Mouse (Mus musculus): ENCODE results near the gene Fcgr1. TPM values are rescaled to one million over a fixed set of nuclear protein-coding genes. Genes with fewer than 3 reads are reported as not detected.
"Not testable (repeated sequence)": the region's sequence is repeated elsewhere in the genome, so short reads cannot be mapped to it uniquely, and the experiment has no call there.

The Fcgr1 gene
- polyA plus RNA-seq (2016; fragmentation: Nextera tagmentation; extraction: Ambion mirVana): 1.7 and 1.9 TPM in 2 replicates

DNA sequence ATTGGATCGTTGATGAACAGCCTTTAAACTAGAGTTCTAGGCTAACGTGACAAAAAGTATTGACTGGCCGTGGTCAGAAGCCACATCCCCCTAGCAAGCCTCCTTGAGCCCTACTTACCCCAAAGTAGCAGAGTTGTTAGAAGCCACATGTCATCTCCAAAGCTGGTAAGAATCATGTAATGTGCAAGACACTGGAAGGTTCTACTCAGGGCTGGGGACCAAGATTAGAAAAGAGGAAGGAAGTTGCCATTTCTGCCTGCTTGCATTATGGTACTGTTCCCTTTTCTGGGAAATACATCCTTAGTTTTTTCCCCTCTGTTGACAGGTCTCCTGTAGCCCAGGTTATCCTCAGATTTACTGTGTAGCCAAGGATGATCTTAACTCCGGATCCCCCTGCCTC lies at the start of gene Fcgr1:
Gene Fcgr1, minus strand, starts transcription at position 183 of the 400 bp plus-strand sequence.
- no peak for DNase-seq (ENCODE audit: low spot score)
- H3K27ac ChIP-seq: no peak within 1 kb of the TSS
- no peaks in the 10 kb centered on the region for H3K9me3 ChIP-seq
- no peaks in the 10 kb centered on the region for H3K4me1 ChIP-seq (replicated peaks)
- WGBS: 88% methylated on average over 4 of the region's 4 CpGs
- H3K36me3 ChIP-seq: no peaks in the 10 kb centered on the region
- no peaks in the 10 kb centered on the region for H3K27me3 ChIP-seq (ENCODE audit: insufficient read depth, poor library complexity, severe bottlenecking)
- H3K4me3 ChIP-seq: no peak within 1 kb of the TSS

GRCm38 (mm10) chr3:96342652-96343051 lies 48.9 kb upstream of the Fcgr1 start:
- H3K9me3 ChIP-seq; H3K4me1 ChIP-seq (replicated peaks); H3K27ac ChIP-seq; H3K4me3 ChIP-seq; H3K36me3 ChIP-seq; DNase-seq (ENCODE audit: low spot score): not testable (repeated sequence)
- 53% methylated on average over 13 of the region's 13 CpGs for WGBS
- H3K27me3 ChIP-seq (ENCODE audit: insufficient read depth, poor library complexity, severe bottlenecking): peaks cover 77% of the 10 kb centered on the region

GRCm38 (mm10) chr3:96342100-96342499 lies 48.3 kb upstream of the Fcgr1 start:
- H3K4me1 ChIP-seq (replicated peaks); H3K9me3 ChIP-seq; DNase-seq (ENCODE audit: low spot score); H3K4me3 ChIP-seq; H3K36me3 ChIP-seq; H3K27ac ChIP-seq: not testable (repeated sequence)
- peaks cover 82% of the 10 kb centered on the region for H3K27me3 ChIP-seq (ENCODE audit: insufficient read depth, poor library complexity, severe bottlenecking)
- WGBS: 44% methylated on average over 3 of the region's 3 CpGs

DNA sequence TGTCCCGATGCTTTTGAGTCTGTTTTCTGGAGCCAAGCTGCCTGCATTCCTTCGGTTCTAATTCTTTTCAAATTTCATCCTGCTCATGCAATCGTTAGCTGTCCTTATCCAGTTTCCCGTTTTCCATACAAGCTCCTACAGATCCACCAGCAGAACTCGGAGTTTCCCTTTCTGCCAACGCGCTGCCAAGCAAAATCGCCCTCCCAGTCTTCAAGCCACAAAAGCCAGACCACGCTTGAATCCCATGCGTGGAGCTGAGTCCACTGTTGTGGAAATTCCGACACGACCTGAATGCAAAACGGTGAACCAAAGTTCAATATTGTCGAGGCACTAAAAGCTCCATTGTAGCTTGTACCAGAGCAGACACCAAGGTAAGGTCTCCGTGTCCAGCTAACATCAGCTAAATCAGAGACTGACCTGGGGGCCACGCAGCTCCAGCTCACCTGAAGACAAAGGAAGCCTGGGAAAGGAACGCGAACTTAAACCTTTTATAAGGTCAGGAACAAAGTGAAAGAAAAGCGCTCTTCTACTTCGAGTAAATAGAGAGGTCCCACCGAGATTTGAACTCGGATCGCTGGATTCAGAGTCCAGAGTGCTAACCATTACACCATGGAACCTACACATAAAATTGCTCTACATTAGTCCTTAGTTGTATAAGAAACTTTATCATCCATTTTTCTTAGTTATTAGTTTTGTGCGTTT lies 47.0 kb upstream of the Fcgr1 start:
- H3K4me3 ChIP-seq: peak overlapping the region; percentile 24; the same call in 1 of the 2 replicates
- no peaks in the 10 kb centered on the region for H3K36me3 ChIP-seq
- H3K9me3 ChIP-seq: no peaks in the 10 kb centered on the region
- H3K4me1 ChIP-seq (replicated peaks): 0 out of 2 replicates have a peak, but pooled peaks cover 3% of the 10 kb centered on the region
- peaks cover 95% of the 10 kb centered on the region for H3K27me3 ChIP-seq (ENCODE audit: insufficient read depth, poor library complexity, severe bottlenecking)
- WGBS: 4% methylated on average over 24 of the region's 24 CpGs
- H3K27ac ChIP-seq: no peak overlapping the region
- DNase-seq (ENCODE audit: low spot score): peak; percentile 51

GRCm38 (mm10) chr3:96338849-96339480 lies 45.2 kb upstream of the Fcgr1 start:
- Histone ChIP-seq H3K4me3 (no peak overlapping the region), H3K27me3 (ENCODE audit: insufficient read depth, poor library complexity, severe bottlenecking) (peaks cover 97% of the 10 kb centered on the region), H3K27ac (no peak overlapping the region), H3K9me3 (no peaks in the 10 kb centered on the region), H3K4me1 (replicated peaks) (peaks cover 5% of the 10 kb centered on the region; the same call in 1 of the 2 replicates), H3K36me3 (no peaks in the 10 kb centered on the region)
- no peak for DNase-seq (ENCODE audit: low spot score)
- WGBS: 40% methylated on average over 16 of the region's 16 CpGs

- WGBS: 91% methylated on average over 8 of the region's 8 CpGs
- Histone ChIP-seq H3K4me3 (no peak overlapping the region), H3K9me3 (no peaks in the 10 kb centered on the region), H3K36me3 (no peaks in the 10 kb centered on the region), H3K4me1 (replicated peaks) (peaks cover 14% of the 10 kb centered on the region), H3K27ac (no peak overlapping the region), H3K27me3 (ENCODE audit: insufficient read depth, poor library complexity, severe bottlenecking) (peaks cover 97% of the 10 kb centered on the region)
- DNase-seq (ENCODE audit: low spot score): no peak
Observed at GRCm38 (mm10) chr3:96338043-96338442, 44.3 kb upstream of the Fcgr1 start.

GRCm38 (mm10) chr3:96337269-96337668 lies 43.5 kb upstream of the Fcgr1 start:
- Histone ChIP-seq H3K4me3 (no peak overlapping the region), H3K9me3 (no peaks in the 10 kb centered on the region), H3K36me3 (no peaks in the 10 kb centered on the region), H3K27ac (no peak overlapping the region), H3K27me3 (ENCODE audit: insufficient read depth, poor library complexity, severe bottlenecking) (peaks cover 97% of the 10 kb centered on the region), H3K4me1 (replicated peaks) (peaks cover 21% of the 10 kb centered on the region)
- DNase-seq (ENCODE audit: low spot score): no peak
- 87% methylated on average over 6 of the region's 6 CpGs for WGBS

DNA sequence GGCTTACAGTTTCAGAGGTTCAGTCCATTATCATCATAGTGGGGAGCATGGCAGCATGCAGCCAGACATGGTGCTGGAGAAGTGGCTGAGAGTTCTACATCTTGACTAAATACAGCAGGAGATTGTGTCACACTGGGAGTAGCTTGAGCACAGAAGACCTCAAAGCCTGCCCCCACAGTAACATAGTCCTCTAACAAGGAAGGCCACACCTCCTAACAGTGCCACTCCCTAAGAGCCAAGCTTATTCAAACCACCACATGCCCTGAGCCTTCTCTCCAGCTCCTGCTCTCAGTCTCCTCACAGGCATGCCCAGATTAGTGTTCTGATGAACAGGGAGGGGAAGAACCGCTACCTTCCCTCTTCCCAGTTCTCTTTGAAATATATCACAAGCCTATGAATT lies 42.9 kb upstream of the Fcgr1 start:
- DNase-seq (ENCODE audit: low spot score): no peak
- WGBS: 66% methylated on average over 1 of the region's 1 CpGs
- Histone ChIP-seq H3K4me3 (no peak overlapping the region), H3K4me1 (replicated peaks) (peaks cover 25% of the 10 kb centered on the region), H3K36me3 (no peaks in the 10 kb centered on the region), H3K27me3 (ENCODE audit: insufficient read depth, poor library complexity, severe bottlenecking) (peaks cover 97% of the 10 kb centered on the region), H3K9me3 (no peaks in the 10 kb centered on the region), H3K27ac (no peak overlapping the region)

GRCm38 (mm10) chr3:96335591-96335990 lies 41.8 kb upstream of the Fcgr1 start:
- no peaks in the 10 kb centered on the region for H3K36me3 ChIP-seq
- no peak for DNase-seq (ENCODE audit: low spot score)
- H3K27ac ChIP-seq: no peak overlapping the region
- no peak overlapping the region for H3K4me3 ChIP-seq
- peaks cover 96% of the 10 kb centered on the region for H3K27me3 ChIP-seq (ENCODE audit: insufficient read depth, poor library complexity, severe bottlenecking)
- H3K4me1 ChIP-seq (replicated peaks): peaks cover 25% of the 10 kb centered on the region
- no peaks in the 10 kb centered on the region for H3K9me3 ChIP-seq
- whole genome bisulfite sequencing: 25% methylated on average over 7 of the region's 7 CpGs

- WGBS: 54% methylated on average over 6 of the region's 6 CpGs
- H3K27me3 ChIP-seq (ENCODE audit: insufficient read depth, poor library complexity, severe bottlenecking): peaks cover 97% of the 10 kb centered on the region
- no peaks in the 10 kb centered on the region for H3K9me3 ChIP-seq
- peaks cover 25% of the 10 kb centered on the region for H3K4me1 ChIP-seq (replicated peaks)
- H3K36me3 ChIP-seq: no peaks in the 10 kb centered on the region
- no peak for DNase-seq (ENCODE audit: low spot score)
- no peak overlapping the region for H3K4me3 ChIP-seq
- no peak overlapping the region for H3K27ac ChIP-seq
Observed at GRCm38 (mm10) chr3:96335163-96335550, 41.4 kb upstream of the Fcgr1 start.

DNA sequence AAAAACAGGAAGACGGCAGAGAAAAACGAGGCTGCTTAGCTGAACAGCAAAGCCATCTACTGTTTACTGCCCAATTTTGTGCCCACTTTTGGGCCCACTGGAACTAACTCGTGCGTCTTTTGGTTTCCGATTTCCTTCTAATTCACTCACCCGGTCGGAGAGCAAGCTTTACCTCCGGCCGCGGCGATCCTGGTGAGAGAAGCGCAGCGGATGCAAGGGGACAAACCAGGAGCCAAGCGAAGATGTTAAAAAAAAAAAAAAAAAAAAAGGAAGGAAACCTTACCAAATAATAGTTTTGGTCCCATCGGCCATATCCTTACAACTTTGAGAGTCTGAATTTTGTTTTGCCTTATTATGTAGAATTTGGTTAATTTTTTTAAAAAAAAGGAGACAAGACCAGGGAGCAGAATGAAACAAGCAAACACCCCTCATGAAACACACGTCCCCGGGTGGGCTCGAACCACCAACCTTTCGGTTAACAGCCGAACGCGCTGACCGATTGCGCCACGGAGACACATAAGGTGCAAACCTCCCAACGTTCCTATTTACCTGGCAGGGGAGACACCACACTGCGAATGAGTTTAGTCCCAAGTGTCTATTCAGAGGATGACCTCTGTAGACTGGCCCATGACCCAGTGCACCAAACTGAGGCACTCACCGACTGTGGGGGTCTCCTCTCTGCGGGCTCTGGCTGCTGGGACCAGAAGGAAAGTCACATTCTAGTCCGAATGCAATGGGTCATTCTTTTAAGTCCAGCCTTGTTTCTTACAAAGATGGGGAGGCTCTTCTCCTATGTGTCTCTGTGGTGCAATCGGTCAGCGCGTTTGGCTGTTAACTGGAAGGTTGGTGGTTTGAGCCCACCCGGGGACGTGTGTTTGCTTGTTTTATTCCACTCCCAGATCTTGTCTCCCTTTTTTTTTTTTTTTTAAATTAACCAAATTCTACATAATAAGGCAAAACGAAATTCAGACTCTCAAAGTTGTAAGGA lies 40.7 kb upstream of the Fcgr1 start:
- Histone ChIP-seq H3K27me3 (ENCODE audit: insufficient read depth, poor library complexity, severe bottlenecking) (peaks cover 99% of the 10 kb centered on the region), H3K36me3 (no peaks in the 10 kb centered on the region), H3K4me1 (replicated peaks) (peaks cover 25% of the 10 kb centered on the region), H3K27ac (no peak overlapping the region), H3K4me3 (peak overlapping the region; percentile 42), H3K9me3 (no peaks in the 10 kb centered on the region)
- 2% methylated on average over 36 of the region's 36 CpGs for WGBS
- no peak for DNase-seq (ENCODE audit: low spot score)

- Histone ChIP-seq H3K4me1 (replicated peaks) (peaks cover 25% of the 10 kb centered on the region), H3K9me3 (no peaks in the 10 kb centered on the region), H3K27ac (no peak overlapping the region), H3K27me3 (ENCODE audit: insufficient read depth, poor library complexity, severe bottlenecking) (peaks cover 99% of the 10 kb centered on the region), H3K4me3 (peak overlapping the region; percentile 42), H3K36me3 (no peaks in the 10 kb centered on the region)
- peak; percentile 54 for DNase-seq (ENCODE audit: low spot score)
- WGBS: 3% methylated on average over 25 of the region's 25 CpGs
Observed at GRCm38 (mm10) chr3:96333396-96334174, 39.8 kb upstream of the Fcgr1 start.

All from hindbrain, embryonic 10.5 days (tissue).